Mouse (Mus musculus) testis, adult 2 months (tissue): ENCODE results near the gene Rgs6. TPM values are rescaled to one million over a fixed set of nuclear protein-coding genes. Genes with fewer than 3 reads are reported as not detected.

ENCODE experiments used
- H3K27ac ChIP-seq: fragments of 200-500 bp; 2 replicates; pipeline ENCODE4 v1.5.1; 2012; ENCODE audit warnings: low read depth, low read length; ENCODE audit not compliant: control insufficient read depth, insufficient read depth
- H3K27me3 ChIP-seq: fragments of 200-500 bp; 2 replicates; pipeline ENCODE4 v1.6.1; 2012; ENCODE audit warnings: mild to moderate bottlenecking, low read length, moderate library complexity; ENCODE audit not compliant: control insufficient read depth, insufficient read depth
- H3K36me3 ChIP-seq: fragments of 200-500 bp; 2 replicates; pipeline ENCODE4 v1.6.1; 2012; ENCODE audit warnings: mild to moderate bottlenecking, low read length; ENCODE audit not compliant: control insufficient read depth, insufficient read depth
- H3K4me1 ChIP-seq: fragments of 200-500 bp; 2 replicates; pipeline ENCODE4 v1.6.1; 2012; ENCODE audit warnings: low read length; ENCODE audit not compliant: control insufficient read depth, insufficient read depth
- H3K4me3 ChIP-seq: fragments of 200-500 bp; 2 replicates; pipeline ENCODE4 v1.5.1; 2012; ENCODE audit warnings: low read depth, mild to moderate bottlenecking, low read length, moderate library complexity, mixed read lengths; ENCODE audit not compliant: control insufficient read depth
- CTCF ChIP-seq: fragments of 200-500 bp; IDR thresholded peaks from 2 replicates; pipeline ENCODE4 v1.5.1; 2012; ENCODE audit warnings: low read depth, mild to moderate bottlenecking, inconsistent platforms, low read length, moderate library complexity; ENCODE audit not compliant: control insufficient read depth, insufficient read depth, insufficient replicate concordance
- POLR2A ChIP-seq: fragments of 200-500 bp; IDR thresholded peaks from 2 replicates; pipeline ENCODE4 v1.6.1; 2012; ENCODE audit warnings: low read depth, mild to moderate bottlenecking, inconsistent platforms, low read length, moderate library complexity; ENCODE audit not compliant: control insufficient read depth
- polyA plus RNA-seq: library from polyadenylated mRNA; depleted of rRNA; stranded (reverse); fragments of >200 nt; gene quantifications from 2 replicates; pipeline ENCODE4 v1.2.3, GENCODE M21; 2012

The Rgs6 gene
- polyA plus RNA-seq, 1 experiment = 0.75 TPM

GRCm38 (mm10) chr12:83100848-83101247 lies 512.8 kb downstream of the Rgs6 start:
- no peaks in the 10 kb centered on the region for H3K36me3 ChIP-seq
- no peaks in the 10 kb centered on the region for H3K27me3 ChIP-seq
- TF ChIP-seq POLR2A = no peak
- H3K4me1 ChIP-seq = peaks cover 3% of the 10 kb centered on the region; the same call in 1 of the 2 replicates
- no peak overlapping the region for H3K4me3 ChIP-seq
- no peak overlapping the region for H3K27ac ChIP-seq

- Histone ChIP-seq H3K27ac (no peak overlapping the region), H3K4me3 (no peak overlapping the region), H3K36me3 (no peaks in the 10 kb centered on the region), H3K27me3 (no peaks in the 10 kb centered on the region), H3K4me1 (no peaks in the 10 kb centered on the region)
- TF ChIP-seq POLR2A (no peak), CTCF (no peak)
These were observed 517.5 kb downstream of the Rgs6 start for GRCm38 (mm10) chr12:83105514-83106119.

- Histone ChIP-seq H3K27me3 (no peaks in the 10 kb centered on the region), H3K4me1 (no peaks in the 10 kb centered on the region), H3K4me3 (no peak overlapping the region), H3K27ac (no peak overlapping the region), H3K36me3 (no peaks in the 10 kb centered on the region)
- no peak for TF ChIP-seq POLR2A
- no peak for TF ChIP-seq CTCF
These were observed 518.0 kb downstream of the Rgs6 start for GRCm38 (mm10) chr12:83106120-83106517.

- Histone ChIP-seq H3K27ac (no peak overlapping the region), H3K4me1 (no peaks in the 10 kb centered on the region), H3K4me3 (no peak overlapping the region), H3K27me3 (no peaks in the 10 kb centered on the region), H3K36me3 (no peaks in the 10 kb centered on the region)
- no peak for TF ChIP-seq POLR2A
- no peak for TF ChIP-seq CTCF
These were observed 521.4 kb downstream of the Rgs6 start for GRCm38 (mm10) chr12:83109486-83109885.

GRCm38 (mm10) chr12:83109891-83110630 lies 522.0 kb downstream of the Rgs6 start:
- Histone ChIP-seq H3K36me3 (no peaks in the 10 kb centered on the region), H3K27ac (no peak overlapping the region), H3K4me1 (no peaks in the 10 kb centered on the region), H3K27me3 (no peaks in the 10 kb centered on the region), H3K4me3 (no peak overlapping the region)
- no peak for TF ChIP-seq CTCF
- no peak for TF ChIP-seq POLR2A

GRCm38 (mm10) chr12:83110711-83111110 lies 522.6 kb downstream of the Rgs6 start:
- no peak for TF ChIP-seq POLR2A
- no peak for TF ChIP-seq CTCF

GRCm38 (mm10) chr12:83112283-83112682 lies 524.2 kb downstream of the Rgs6 start:
- Histone ChIP-seq H3K27me3 (no peaks in the 10 kb centered on the region), H3K27ac (no peak overlapping the region), H3K4me3 (no peak overlapping the region), H3K4me1 (no peaks in the 10 kb centered on the region), H3K36me3 (no peaks in the 10 kb centered on the region)
- no peak for TF ChIP-seq CTCF
- no peak for TF ChIP-seq POLR2A

More at GRCm38 (mm10) chr12:83110711-83111110, 522.6 kb downstream of the Rgs6 start:
- Histone ChIP-seq H3K27me3 (no peaks in the 10 kb centered on the region), H3K27ac (no peak overlapping the region), H3K4me1 (no peaks in the 10 kb centered on the region), H3K4me3 (no peak overlapping the region), H3K36me3 (no peaks in the 10 kb centered on the region)
